Mouse (Mus musculus): Measurements from ENCODE around the gene Prl7d1. TPM values are rescaled to one million over a fixed set of nuclear protein-coding genes. Genes with fewer than 3 reads are reported as not detected.

Prl7d1 gene
- polyA plus RNA-seq (2015; fragmentation: Nextera tagmentation; extraction: Ambion mirVana) = not detected in 2 replicates

DNA sequence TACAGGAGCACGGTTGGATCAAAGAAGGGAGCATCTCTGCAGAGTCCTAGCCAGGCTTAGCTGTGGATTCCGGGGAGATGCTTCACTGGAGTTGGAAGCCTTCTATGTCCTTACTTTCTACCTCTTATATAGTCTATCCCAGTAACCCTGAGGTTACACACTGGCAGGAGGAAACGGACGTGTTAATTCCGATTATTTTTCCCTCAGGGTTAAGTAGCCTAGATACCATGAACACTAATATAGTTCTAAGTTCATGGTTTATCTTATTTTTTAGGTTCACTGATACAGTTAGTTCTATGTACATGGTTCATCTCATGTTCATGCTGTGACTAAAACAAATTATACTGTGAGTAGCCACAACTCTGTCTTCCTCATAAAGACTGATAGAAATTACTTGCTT is at the start of gene Prl7d1:
Gene Prl7d1 (minus strand): TSS at position 101 of the 400 bp plus-strand sequence.

DNA sequence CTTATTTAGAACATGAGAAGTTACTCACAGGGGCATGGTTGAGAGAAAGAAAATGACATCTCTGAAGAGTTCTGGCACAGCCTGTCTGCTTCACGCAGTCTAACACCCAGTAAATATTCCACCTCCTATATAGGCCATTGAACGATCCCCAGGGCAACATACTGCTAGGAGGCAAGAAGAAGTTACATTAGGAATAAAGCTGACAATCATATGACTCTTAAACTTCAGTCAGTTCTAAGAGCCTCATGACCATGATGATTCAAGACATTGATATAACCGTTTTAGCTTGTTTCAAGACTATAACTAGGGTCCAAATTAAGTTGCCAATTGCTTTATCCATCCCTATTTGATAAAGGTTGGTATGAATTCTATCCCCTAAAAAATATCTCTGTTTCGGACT is 48.6 kb downstream of the Prl7d1 start, which contains the start of gene Prl7a2:
Gene Prl7a2 (minus strand): TSS at position 101 of the 400 bp plus-strand sequence.

Other genes starting within 250 kb of the Prl7d1 start
- not detected in 2 replicates for gene Prl8a8, start 203.5 kb downstream of the Prl7d1 start, polyA plus RNA-seq (2015; fragmentation: Nextera tagmentation; extraction: Ambion mirVana)
- not detected in 2 replicates for gene Prl8a9, start 152.1 kb downstream of the Prl7d1 start, polyA plus RNA-seq (2015; fragmentation: Nextera tagmentation; extraction: Ambion mirVana)
- gene Prl8a1, start 134.6 kb downstream of the Prl7d1 start, polyA plus RNA-seq (2015; fragmentation: Nextera tagmentation; extraction: Ambion mirVana) = not detected in 2 replicates
- not detected in 2 replicates for gene Prl7b1, start 106.2 kb downstream of the Prl7d1 start, polyA plus RNA-seq (2015; fragmentation: Nextera tagmentation; extraction: Ambion mirVana)
- gene Prl7a1, start 74.2 kb downstream of the Prl7d1 start, polyA plus RNA-seq (2015; fragmentation: Nextera tagmentation; extraction: Ambion mirVana) = not detected in 2 replicates
- not detected in 2 replicates for gene Prl7a2, start 48.7 kb downstream of the Prl7d1 start, polyA plus RNA-seq (2015; fragmentation: Nextera tagmentation; extraction: Ambion mirVana)
- gene Prl7c1, start 64.1 kb upstream of the Prl7d1 start, polyA plus RNA-seq (2015; fragmentation: Nextera tagmentation; extraction: Ambion mirVana) = not detected in 2 replicates
- not detected in 2 replicates for gene Prl2a1, start 84.9 kb upstream of the Prl7d1 start, polyA plus RNA-seq (2015; fragmentation: Nextera tagmentation; extraction: Ambion mirVana)
- not detected in 2 replicates for gene Prl2c1, start 132.6 kb upstream of the Prl7d1 start, polyA plus RNA-seq (2015; fragmentation: Nextera tagmentation; extraction: Ambion mirVana)

Data from spleen, postnatal 0 days (tissue).